Mouse (Mus musculus): ENCODE results near the gene Kif14.

- TF ChIP-seq CTCF (conservative IDR thresholded peaks at IDR 0.05 in 1 of 2, IDR thresholded peaks at IDR 0.05 in 1 of 2; ENCODE audit: low read depth in 2 of 2, low read length in 2 of 2): no peak
- TF ChIP-seq MYC (IDR thresholded peaks at IDR 0.05; ENCODE audit: low read depth, low read length): no peak
- TF ChIP-seq MAX (IDR thresholded peaks at IDR 0.05; ENCODE audit: low read length): no peak
- TF ChIP-seq POLR2A (IDR thresholded peaks at IDR 0.05; ENCODE audit: low read depth, low read length): no peak
- TF ChIP-seq ZNF384 (IDR thresholded peaks at IDR 0.05; ENCODE audit: low read depth, low read length): no peak
- TF ChIP-seq ZC3H11A (IDR thresholded peaks at IDR 0.05; ENCODE audit: low read depth, low read length): no peak
- TF ChIP-seq UBTF (IDR thresholded peaks at IDR 0.05; ENCODE audit: low read depth, low read length): no peak
- no peak for TF ChIP-seq EP300 (IDR thresholded peaks at IDR 0.05; ENCODE audit: low read length)
Observed at GRCm38 (mm10) chr1:136577890-136578663, 111.9 kb downstream of the Kif14 start.
